Mouse (Mus musculus): ENCODE results near the gene Olfr287.

GRCm38 (mm10) chr15:98167645-98168621 lies 52.9 kb downstream of the Olfr287 start:
- TF ChIP-seq EP300 (IDR thresholded peaks at IDR 0.05; ENCODE audit: low read depth): no peak
- TF ChIP-seq CTCF (IDR thresholded peaks at IDR 0.05; ENCODE audit: low read depth): no peak

All from heart, postnatal 0 days (tissue).